Mouse (Mus musculus) erythroblast, embryonic 14.5 days (primary cell): ENCODE measurements at regions not wholly inside any gene's neighbourhood (a gene's known extent, or its start where the extent isn't known, plus 50 kb on each side); places are given as distances from the start of the nearest gene placed in this dataset.

ENCODE experiments used
- H3K27me3 ChIP-seq: 2 replicates; pipeline ENCODE4 v1.6.1; 2012; ENCODE audit warnings: inconsistent platforms; ENCODE audit not compliant: control insufficient read depth
- H3K36me3 ChIP-seq: 2 replicates; pipeline ENCODE4 v1.6.1; 2012; ENCODE audit warnings: mild to moderate bottlenecking, inconsistent platforms; ENCODE audit not compliant: control insufficient read depth
- H3K4me1 ChIP-seq: 2 replicates; pipeline ENCODE4 v1.6.1; 2012; ENCODE audit warnings: inconsistent platforms; ENCODE audit not compliant: control insufficient read depth
- H3K4me3 ChIP-seq: replicated peaks from 2 replicates; pipeline ENCODE3; 2012; ENCODE audit warnings: moderate library complexity, mild to moderate bottlenecking, inconsistent platforms
- H3K9me3 ChIP-seq: 2 replicates; pipeline ENCODE4 v1.6.1; 2012; ENCODE audit warnings: low read length, inconsistent platforms, mixed read lengths; ENCODE audit not compliant: control insufficient read depth
- GATA1 ChIP-seq: IDR thresholded peaks from 2 replicates; pipeline ENCODE4 v1.6.1; 2012; ENCODE audit warnings: low read length, inconsistent platforms, mixed read lengths
- TAL1 ChIP-seq: IDR thresholded peaks from 3 replicates; pipeline ENCODE4 v1.6.1; 2012; ENCODE audit warnings: low read length, inconsistent platforms, mixed read lengths

GRCm38 (mm10) chr12:16151170-16151702 lies 334.5 kb upstream of the Trib2 start:
- Histone ChIP-seq H3K36me3 (no peaks in the 10 kb centered on the region), H3K4me3 (no peak overlapping the region), H3K4me1 (no peaks in the 10 kb centered on the region), H3K27me3 (no peaks in the 10 kb centered on the region), H3K9me3 (peaks cover 2% of the 10 kb centered on the region; the same call in 1 of the 2 replicates)
- TF ChIP-seq GATA1 = no peak

GRCm38 (mm10) chr12:16146919-16147318 lies 330.2 kb upstream of the Trib2 start:
- no peak overlapping the region for H3K4me3 ChIP-seq

DNA sequence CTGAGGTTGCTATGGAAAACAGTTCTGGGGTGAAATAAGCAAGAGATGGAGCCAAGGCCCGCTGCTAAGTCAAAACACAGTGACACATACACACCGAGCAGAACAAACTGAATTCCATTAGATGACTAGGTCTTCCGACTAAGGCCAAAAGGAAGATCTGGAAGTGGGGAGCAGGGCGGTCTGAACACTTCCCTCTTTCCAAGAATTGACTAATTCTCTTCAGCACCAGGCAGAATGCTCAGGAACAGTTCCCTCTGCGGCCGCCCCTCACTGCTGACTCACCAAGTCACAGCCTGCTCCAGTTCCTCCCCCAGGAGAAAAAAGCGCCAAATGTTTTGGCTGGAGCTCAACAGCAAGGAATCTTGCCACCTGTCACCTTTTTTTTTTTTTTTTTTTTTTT lies 328.9 kb upstream of the Trib2 start:
- Histone ChIP-seq H3K4me3 (no peak overlapping the region), H3K27me3 (no peaks in the 10 kb centered on the region), H3K4me1 (no peaks in the 10 kb centered on the region), H3K9me3 (peaks cover 2% of the 10 kb centered on the region; the same call in 1 of the 2 replicates), H3K36me3 (no peaks in the 10 kb centered on the region)
- TF ChIP-seq GATA1 (no peak), TAL1 (no peak)

More at GRCm38 (mm10) chr12:16146919-16147318, 330.2 kb upstream of the Trib2 start:
- no peaks in the 10 kb centered on the region for H3K36me3 ChIP-seq
- peaks cover 2% of the 10 kb centered on the region; the same call in 1 of the 2 replicates for H3K9me3 ChIP-seq
- no peaks in the 10 kb centered on the region for H3K4me1 ChIP-seq
- no peaks in the 10 kb centered on the region for H3K27me3 ChIP-seq
- TF ChIP-seq TAL1 (no peak), GATA1 (no peak)

DNA sequence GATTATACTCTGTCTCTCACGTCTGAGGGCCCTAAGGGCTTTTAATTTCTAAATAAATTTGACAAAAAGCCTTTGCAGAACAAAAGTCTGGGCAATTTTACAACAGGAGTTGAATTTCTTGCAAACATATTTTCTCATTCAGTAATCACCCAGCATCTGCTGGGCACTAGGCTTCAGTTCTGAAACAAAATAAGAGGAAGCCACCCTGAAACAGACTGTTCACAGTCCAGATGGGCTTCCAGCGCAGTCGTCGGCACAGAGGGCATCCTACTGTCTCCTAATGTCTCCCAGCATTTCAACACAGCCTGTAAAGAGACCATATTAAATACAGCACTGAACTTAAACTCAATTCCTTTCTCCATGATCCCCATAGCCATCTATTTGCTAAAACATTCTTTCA lies 324.5 kb upstream of the Trib2 start:
- Histone ChIP-seq H3K27me3 (no peaks in the 10 kb centered on the region), H3K4me3 (no peak overlapping the region), H3K9me3 (no peaks in the 10 kb centered on the region), H3K36me3 (no peaks in the 10 kb centered on the region), H3K4me1 (peaks cover 12% of the 10 kb centered on the region)
- TF ChIP-seq TAL1 (no peak), GATA1 (no peak)

DNA sequence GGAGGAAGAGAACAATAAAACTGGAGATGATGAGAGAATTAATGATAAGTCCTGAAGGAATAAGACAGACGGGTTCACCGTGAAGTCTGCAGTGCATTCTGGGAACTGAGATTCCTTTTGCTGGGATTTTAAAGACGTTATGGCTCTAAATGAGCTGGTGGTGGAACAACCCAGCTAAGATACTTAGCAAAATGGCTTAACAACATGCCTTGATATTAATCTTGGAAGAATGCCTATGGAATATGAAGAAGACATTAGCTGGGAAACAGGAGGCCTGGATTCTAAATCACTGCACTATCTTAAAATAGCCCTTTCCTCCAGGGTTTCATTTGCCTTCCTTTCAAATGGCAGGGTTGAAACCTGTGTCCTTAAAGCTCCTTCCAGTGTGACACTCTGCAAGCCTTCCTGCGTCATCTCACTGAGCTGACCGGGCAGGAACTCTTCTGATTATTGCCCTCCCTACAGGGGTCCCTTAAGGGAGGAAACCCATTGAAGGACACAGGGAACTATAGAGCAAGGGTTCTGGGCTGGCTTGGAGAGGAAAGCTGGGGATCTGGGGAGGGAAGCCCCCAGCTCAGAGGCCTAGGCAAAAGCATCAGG lies 323.9 kb upstream of the Trib2 start:
- Histone ChIP-seq H3K4me1 (peaks cover 15% of the 10 kb centered on the region), H3K36me3 (no peaks in the 10 kb centered on the region), H3K9me3 (no peaks in the 10 kb centered on the region), H3K27me3 (no peaks in the 10 kb centered on the region), H3K4me3 (no peak overlapping the region)
- TF ChIP-seq GATA1 (no peak), TAL1 (no peak)

GRCm38 (mm10) chr12:16139152-16139551 lies 322.4 kb upstream of the Trib2 start:
- Histone ChIP-seq H3K4me1 (peaks cover 15% of the 10 kb centered on the region), H3K36me3 (no peaks in the 10 kb centered on the region), H3K9me3 (no peaks in the 10 kb centered on the region), H3K4me3 (no peak overlapping the region), H3K27me3 (no peaks in the 10 kb centered on the region)
- TF ChIP-seq GATA1 = no peak
- no peak for TF ChIP-seq TAL1

GRCm38 (mm10) chr12:16137801-16138200 lies 321.1 kb upstream of the Trib2 start:
- no peaks in the 10 kb centered on the region for H3K36me3 ChIP-seq
- no peak for TF ChIP-seq GATA1
- no peak for TF ChIP-seq TAL1

GRCm38 (mm10) chr12:16136214-16136671 lies 319.5 kb upstream of the Trib2 start:
- Histone ChIP-seq H3K4me1 (peaks cover 22% of the 10 kb centered on the region), H3K9me3 (no peaks in the 10 kb centered on the region), H3K4me3 (no peak overlapping the region), H3K27me3 (no peaks in the 10 kb centered on the region), H3K36me3 (no peaks in the 10 kb centered on the region)
- TF ChIP-seq TAL1 = no peak
- no peak for TF ChIP-seq GATA1

More at GRCm38 (mm10) chr12:16137801-16138200, 321.1 kb upstream of the Trib2 start:
- Histone ChIP-seq H3K4me1 (peaks cover 15% of the 10 kb centered on the region), H3K27me3 (no peaks in the 10 kb centered on the region), H3K4me3 (no peak overlapping the region), H3K9me3 (no peaks in the 10 kb centered on the region)

GRCm38 (mm10) chr12:16135602-16136213 lies 319.0 kb upstream of the Trib2 start:
- H3K4me3 ChIP-seq = no peak overlapping the region
- H3K36me3 ChIP-seq = no peaks in the 10 kb centered on the region
- peaks cover 26% of the 10 kb centered on the region for H3K4me1 ChIP-seq
- no peaks in the 10 kb centered on the region for H3K9me3 ChIP-seq
- TF ChIP-seq TAL1 (no peak), GATA1 (no peak)
- H3K27me3 ChIP-seq = no peaks in the 10 kb centered on the region
